Mouse (Mus musculus): ENCODE results near the gene Tcap. TPM values are rescaled to one million over a fixed set of nuclear protein-coding genes. Genes with fewer than 3 reads are reported as not detected.

Tcap gene
- total and polyA plus RNA-seq, 2 experiments: 0.10 to 3.5 TPM

- WGBS: 69% methylated on average over 10 of the region's 10 CpGs
- no peaks in the 10 kb centered on the region for H3K36me3 ChIP-seq (ENCODE audit: control insufficient read depth, insufficient read depth, low read length)
- H3K27ac ChIP-seq (replicated peaks; ENCODE audit: insufficient read depth, low read depth, low read length): no peak overlapping the region
- H3K79me2 ChIP-seq (ENCODE audit: control insufficient read depth, insufficient read depth, low read length): peaks cover 20% of the 10 kb centered on the region; the same call in 1 of the 2 replicates
- TF ChIP-seq POLR2A (IDR thresholded peaks at IDR 0.05; ENCODE audit: extremely low read depth, insufficient read depth, low read length): no peak
- TF ChIP-seq CTCF (IDR thresholded peaks at IDR 0.05; ENCODE audit: low read depth, low read length): no peak
- H3K4me1 ChIP-seq (ENCODE audit: control insufficient read depth, insufficient read depth, low read length): peaks cover 3% of the 10 kb centered on the region; the same call in 1 of the 2 replicates
- no peaks in the 10 kb centered on the region for H3K27me3 ChIP-seq (ENCODE audit: control insufficient read depth, insufficient read depth, low read length)
- no peak for DNase-seq (ENCODE audit: extremely low read depth, low read depth, low spot score)
- no peak overlapping the region for H3K4me3 ChIP-seq (ENCODE audit: insufficient read depth, low read depth, low read length)
- no peak overlapping the region for H3K9ac ChIP-seq (ENCODE audit: low read depth, low read length)
These were observed 17.3 kb upstream of the Tcap start for GRCm38 (mm10) chr11:98366290-98366689.

- Histone ChIP-seq H3K36me3 (ENCODE audit: control insufficient read depth, insufficient read depth, low read length) (no peaks in the 10 kb centered on the region), H3K79me2 (ENCODE audit: control insufficient read depth, insufficient read depth, low read length) (peaks cover 13% of the 10 kb centered on the region; the same call in 1 of the 2 replicates), H3K9ac (ENCODE audit: low read depth, low read length) (no peak overlapping the region), H3K27ac (replicated peaks; ENCODE audit: insufficient read depth, low read depth, low read length) (no peak overlapping the region), H3K4me1 (ENCODE audit: control insufficient read depth, insufficient read depth, low read length) (peaks cover 3% of the 10 kb centered on the region; the same call in 1 of the 2 replicates), H3K27me3 (ENCODE audit: control insufficient read depth, insufficient read depth, low read length) (no peaks in the 10 kb centered on the region), H3K4me3 (ENCODE audit: insufficient read depth, low read depth, low read length) (no peak overlapping the region)
- 88% methylated on average over 10 of the region's 10 CpGs for WGBS
- DNase-seq (ENCODE audit: extremely low read depth, low read depth, low spot score): no peak
- TF ChIP-seq CTCF (IDR thresholded peaks at IDR 0.05; ENCODE audit: low read depth, low read length) (no peak), POLR2A (IDR thresholded peaks at IDR 0.05; ENCODE audit: extremely low read depth, insufficient read depth, low read length) (no peak)
These were observed 16.3 kb upstream of the Tcap start for GRCm38 (mm10) chr11:98367171-98367862.

GRCm38 (mm10) chr11:98367863-98368186 is 15.8 kb upstream of the Tcap start:
- TF ChIP-seq POLR2A (IDR thresholded peaks at IDR 0.05; ENCODE audit: extremely low read depth, insufficient read depth, low read length) (no peak), CTCF (IDR thresholded peaks at IDR 0.05; ENCODE audit: low read depth, low read length) (no peak)
- Histone ChIP-seq H3K79me2 (ENCODE audit: control insufficient read depth, insufficient read depth, low read length) (peaks cover 9% of the 10 kb centered on the region; the same call in 1 of the 2 replicates), H3K27me3 (ENCODE audit: control insufficient read depth, insufficient read depth, low read length) (no peaks in the 10 kb centered on the region), H3K4me3 (ENCODE audit: insufficient read depth, low read depth, low read length) (no peak overlapping the region), H3K9ac (ENCODE audit: low read depth, low read length) (no peak overlapping the region), H3K4me1 (ENCODE audit: control insufficient read depth, insufficient read depth, low read length) (peaks cover 3% of the 10 kb centered on the region; the same call in 1 of the 2 replicates), H3K36me3 (ENCODE audit: control insufficient read depth, insufficient read depth, low read length) (no peaks in the 10 kb centered on the region), H3K27ac (replicated peaks; ENCODE audit: insufficient read depth, low read depth, low read length) (no peak overlapping the region)
- no peak for DNase-seq (ENCODE audit: extremely low read depth, low read depth, low spot score)
- WGBS: 86% methylated on average over 7 of the region's 7 CpGs

- H3K27ac ChIP-seq (replicated peaks; ENCODE audit: insufficient read depth, low read depth, low read length): no peak overlapping the region
- H3K4me3 ChIP-seq (ENCODE audit: insufficient read depth, low read depth, low read length): no peak overlapping the region
- no peak for DNase-seq (ENCODE audit: extremely low read depth, low read depth, low spot score)
- no peaks in the 10 kb centered on the region for H3K36me3 ChIP-seq (ENCODE audit: control insufficient read depth, insufficient read depth, low read length)
- WGBS: 86% methylated on average over 6 of the region's 6 CpGs
- TF ChIP-seq CTCF (IDR thresholded peaks at IDR 0.05; ENCODE audit: low read depth, low read length) (no peak), POLR2A (IDR thresholded peaks at IDR 0.05; ENCODE audit: extremely low read depth, insufficient read depth, low read length) (no peak)
- no peaks in the 10 kb centered on the region for H3K4me1 ChIP-seq (ENCODE audit: control insufficient read depth, insufficient read depth, low read length)
- H3K79me2 ChIP-seq (ENCODE audit: control insufficient read depth, insufficient read depth, low read length): peaks cover 9% of the 10 kb centered on the region; the same call in 1 of the 2 replicates
- H3K9ac ChIP-seq (ENCODE audit: low read depth, low read length): no peak overlapping the region
- no peaks in the 10 kb centered on the region for H3K27me3 ChIP-seq (ENCODE audit: control insufficient read depth, insufficient read depth, low read length)
These were observed 14.3 kb upstream of the Tcap start for GRCm38 (mm10) chr11:98369337-98369736.

GRCm38 (mm10) chr11:98370588-98370987 is 13.0 kb upstream of the Tcap start:
- Histone ChIP-seq H3K9ac (ENCODE audit: low read depth, low read length) (no peak overlapping the region), H3K27ac (replicated peaks; ENCODE audit: insufficient read depth, low read depth, low read length) (no peak overlapping the region)
- 87% methylated on average over 2 of the region's 2 CpGs for WGBS

More at GRCm38 (mm10) chr11:98370588-98370987, 13.0 kb upstream of the Tcap start:
- Histone ChIP-seq H3K36me3 (ENCODE audit: control insufficient read depth, insufficient read depth, low read length) (peaks cover 2% of the 10 kb centered on the region; the same call in 1 of the 2 replicates), H3K4me3 (ENCODE audit: insufficient read depth, low read depth, low read length) (no peak overlapping the region), H3K4me1 (ENCODE audit: control insufficient read depth, insufficient read depth, low read length) (no peaks in the 10 kb centered on the region), H3K79me2 (ENCODE audit: control insufficient read depth, insufficient read depth, low read length) (peaks cover 9% of the 10 kb centered on the region; the same call in 1 of the 2 replicates), H3K27me3 (ENCODE audit: control insufficient read depth, insufficient read depth, low read length) (no peaks in the 10 kb centered on the region)
- TF ChIP-seq POLR2A (IDR thresholded peaks at IDR 0.05; ENCODE audit: extremely low read depth, insufficient read depth, low read length) (no peak), CTCF (IDR thresholded peaks at IDR 0.05; ENCODE audit: low read depth, low read length) (no peak)
- DNase-seq (ENCODE audit: extremely low read depth, low read depth, low spot score): no peak
